Mouse (Mus musculus) brain, adult 10 weeks (tissue): ENCODE results near the gene Prkag1. TPM values are rescaled to one million over a fixed set of nuclear protein-coding genes. Genes with fewer than 3 reads are reported as not detected.

ENCODE experiments used
- polyA plus RNA-seq: library from polyadenylated mRNA; stranded (reverse); fragments of 350-450 nt; fragmentation: Illumina TruSeq; extraction: RNeasy Lipid Tissue Mini Kit (QIAGEN cat#74804); gene quantifications from one replicate; pipeline ENCODE4 v1.2.3, GENCODE M21; 2015; ENCODE audit warnings: low read depth, low replicate concordance

Gene Prkag1
- polyA plus RNA-seq: 80.7 TPM

DNA sequence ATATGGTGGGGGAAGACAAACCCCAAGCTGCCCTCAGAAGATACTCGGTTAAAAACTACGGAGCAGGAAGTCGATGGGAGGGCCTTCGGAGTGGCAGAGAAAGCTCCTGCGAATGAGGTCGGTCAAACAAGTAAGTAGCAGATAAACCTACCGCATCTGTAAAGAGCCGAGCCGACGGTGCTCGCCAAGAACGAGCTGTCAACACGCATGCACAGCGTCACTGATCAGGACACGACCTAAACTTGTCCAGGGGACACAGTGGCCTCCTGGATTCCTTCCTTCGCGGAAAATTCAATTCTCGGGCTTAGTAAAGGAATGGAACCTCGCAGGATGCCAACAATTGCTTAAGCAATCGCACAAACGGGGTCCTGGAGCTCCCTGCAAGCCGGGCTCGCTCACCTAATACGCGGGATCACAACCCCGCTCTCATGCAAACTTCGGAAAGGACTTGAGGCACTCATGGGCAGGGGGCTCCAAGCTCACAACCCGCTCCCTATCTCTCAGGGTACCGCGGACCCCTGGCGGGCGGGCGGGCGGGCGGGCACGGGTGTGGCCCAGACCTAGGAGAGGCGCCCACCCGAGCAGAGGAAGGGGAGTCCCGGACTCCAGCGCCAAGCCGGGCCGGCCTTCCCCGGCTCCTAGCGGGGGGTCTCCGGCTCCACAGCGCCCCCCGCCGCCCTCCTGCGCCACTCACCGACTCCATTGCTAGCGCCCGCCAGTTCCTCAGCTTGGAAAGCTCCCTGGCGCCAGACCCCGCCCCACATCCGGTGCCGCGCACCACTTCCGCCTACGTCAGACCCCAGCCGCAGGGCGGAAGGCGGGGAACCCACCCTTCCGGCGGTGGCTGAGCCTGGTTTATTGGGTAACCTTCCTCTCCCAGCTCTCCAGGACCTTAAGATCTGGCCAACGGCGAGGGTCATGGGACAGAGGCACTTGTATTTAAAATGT is at the start of gene Prkag1:
Gene Prkag1, minus strand, starts transcription at position 786 of the 948 bp plus-strand sequence.

DNA sequence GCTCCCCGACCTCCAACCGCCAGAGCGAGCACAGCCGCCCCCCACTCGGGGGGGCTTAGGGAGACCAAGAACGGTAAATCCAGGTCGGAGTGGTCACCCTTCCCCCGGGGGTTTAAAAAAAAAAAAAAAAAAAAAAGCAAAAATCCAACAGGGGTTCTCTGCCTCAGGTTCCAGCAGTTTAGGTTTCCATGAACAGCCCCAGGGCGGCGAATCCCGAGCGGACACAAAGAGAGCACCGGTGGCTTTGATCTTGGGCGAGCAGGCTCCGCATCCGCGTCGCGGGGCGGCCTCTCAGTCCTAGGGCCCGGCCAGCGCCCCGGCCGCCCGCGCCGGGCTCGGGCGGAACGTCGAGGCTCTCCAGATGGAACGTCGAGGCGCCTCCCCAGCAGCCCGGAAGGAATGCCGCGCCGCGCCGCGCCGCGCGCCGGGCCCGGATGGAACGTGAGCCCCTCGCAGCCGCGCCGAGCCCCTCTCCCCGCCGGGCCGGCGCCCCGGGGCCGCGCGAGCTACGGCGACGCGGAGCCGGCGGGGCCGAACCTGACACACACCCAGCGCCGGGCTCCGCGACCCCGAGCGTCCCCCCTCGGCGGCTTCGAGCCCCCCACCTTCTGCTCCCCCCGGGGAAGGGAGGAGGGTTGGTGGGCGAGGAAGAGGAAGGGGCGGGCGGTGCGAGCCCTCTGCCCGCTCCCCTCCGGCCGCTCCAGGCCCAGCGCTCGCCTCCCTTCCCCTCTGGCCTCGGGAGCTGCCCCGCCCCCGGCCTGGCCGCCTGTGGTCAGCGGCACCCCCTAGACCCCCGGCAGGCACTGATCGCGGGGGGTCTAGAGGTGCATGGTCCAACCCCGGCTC is 40.0 kb upstream of the Prkag1 start, which contains the start of gene Kmt2d:
Gene Kmt2d, minus strand, starts transcription at position 135 of the 846 bp plus-strand sequence.

GRCm38 (mm10) chr15:98809390-98809789 is 21.9 kb downstream of the Prkag1 start, which contains the start of gene Ddn:
Gene Ddn (minus strand): TSS chr15:98809490.

DNA sequence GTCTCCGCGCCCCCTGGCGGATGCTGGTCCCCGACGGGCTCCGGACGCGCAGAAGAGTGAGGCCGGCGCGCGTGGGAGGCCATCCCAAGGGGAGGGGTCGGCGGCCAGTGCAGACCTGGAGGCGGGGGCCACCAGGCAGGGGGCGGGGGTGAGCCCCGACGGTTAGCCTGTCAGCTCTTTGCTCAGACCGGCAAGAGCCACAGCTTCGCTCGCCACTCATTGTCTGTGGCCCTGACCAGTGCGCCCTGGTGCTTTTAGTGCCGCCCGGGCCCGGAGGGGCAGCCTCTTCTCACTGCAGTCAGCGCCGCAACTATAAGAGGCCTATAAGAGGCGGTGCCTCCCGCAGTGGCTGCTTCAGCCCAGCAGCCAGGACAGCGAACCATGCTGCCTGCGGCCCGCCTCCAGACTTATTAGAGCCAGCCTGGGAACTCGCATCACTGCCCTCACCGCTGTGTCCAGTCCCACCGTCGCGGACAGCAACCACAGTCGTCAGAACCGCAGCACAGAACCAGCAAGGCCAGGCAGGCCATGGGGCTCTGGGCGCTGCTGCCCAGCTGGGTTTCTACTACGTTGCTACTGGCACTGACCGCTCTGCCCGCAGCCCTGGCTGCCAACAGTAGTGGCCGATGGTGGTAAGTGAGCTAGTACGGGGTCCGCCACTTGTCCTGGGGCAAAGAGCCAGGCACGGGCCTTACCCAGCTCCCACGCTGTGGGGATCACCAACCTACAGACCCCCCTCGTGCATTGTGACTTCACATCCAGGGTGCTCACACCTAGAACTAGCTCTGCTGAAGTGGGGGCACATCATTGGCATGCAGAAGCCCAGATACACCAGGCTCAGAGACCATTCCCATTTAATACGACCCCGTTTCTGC is 41.4 kb downstream of the Prkag1 start, which contains the start of gene Wnt1:
Gene Wnt1, plus strand, starts transcription at position 197 of the 875 bp plus-strand sequence.

GRCm38 (mm10) chr15:98777762-98778161 is 53.6 kb downstream of the Prkag1 start, which contains the start of gene Wnt10b:
Gene Wnt10b (minus strand): TSS chr15:98778150.

Other genes with a start within 250 kb of the Prkag1 start
- 31.7 TPM for gene Adcy6, start 221.4 kb downstream of the Prkag1 start, polyA plus RNA-seq
- gene Cacnb3, start 200.7 kb downstream of the Prkag1 start, polyA plus RNA-seq: 201 TPM
- 52.9 TPM for gene Ddx23, start 168.6 kb downstream of the Prkag1 start, polyA plus RNA-seq
- 30.1 TPM for gene Rnd1, start 154.1 kb downstream of the Prkag1 start, polyA plus RNA-seq
- gene Ccdc65, start 123.3 kb downstream of the Prkag1 start, polyA plus RNA-seq: 6.9 TPM
- gene Fkbp11, start 103.3 kb downstream of the Prkag1 start, polyA plus RNA-seq: 3.3 TPM
- 497 TPM for gene Arf3, start 68.3 kb downstream of the Prkag1 start, polyA plus RNA-seq
- 1.4 TPM for gene Wnt10b, start 53.4 kb downstream of the Prkag1 start, polyA plus RNA-seq
- 0.18 TPM for gene Wnt1, start 41.7 kb downstream of the Prkag1 start, polyA plus RNA-seq
- gene Ddn, start 22.0 kb downstream of the Prkag1 start, polyA plus RNA-seq: 553 TPM
- gene Kmt2d, start 39.7 kb upstream of the Prkag1 start, polyA plus RNA-seq: 21.3 TPM
- gene Rhebl1, start 63.0 kb upstream of the Prkag1 start, polyA plus RNA-seq: 15.3 TPM
- gene Dhh, start 67.0 kb upstream of the Prkag1 start, polyA plus RNA-seq: 0.10 TPM
- gene Lmbr1l, start 86.7 kb upstream of the Prkag1 start, polyA plus RNA-seq: 12.2 TPM
- 1,224 TPM for gene Tuba1b, start 103.0 kb upstream of the Prkag1 start, polyA plus RNA-seq
- gene Gm49450, start 122.0 kb upstream of the Prkag1 start, polyA plus RNA-seq: not detected
- 2,104 TPM for gene Tuba1a, start 122.2 kb upstream of the Prkag1 start, polyA plus RNA-seq
- 5.4 TPM for gene Tuba1c, start 198.4 kb upstream of the Prkag1 start, polyA plus RNA-seq
- gene Prph, start 223.7 kb upstream of the Prkag1 start, polyA plus RNA-seq: 4.0 TPM
- gene Troap, start 243.1 kb upstream of the Prkag1 start, polyA plus RNA-seq: not detected